Mouse (Mus musculus) layer of hippocampus, adult 2 months (tissue): ENCODE measurements around the gene Kif1b. TPM values are rescaled to one million over a fixed set of nuclear protein-coding genes. Genes with fewer than 3 reads are reported as not detected.

ENCODE experiments used
- DNase-seq, 2 experiments: peaks; one replicate each; pipeline ENCODE4 v3.0.0; 2022; ENCODE audit warnings: low spot score in 2 of 2
- H3K27ac ChIP-seq: fragments of 200-600 bp; 2 replicates; pipeline ENCODE4 v1.8.1; 2022
- H3K4me3 ChIP-seq: fragments of 200-600 bp; 2 replicates; pipeline ENCODE4 v1.8.1; 2022; ENCODE audit warnings: mild to moderate bottlenecking
- CTCF ChIP-seq: fragments of 200-600 bp; conservative IDR thresholded peaks from 2 replicates; pipeline ENCODE4 v1.8.1; 2022; ENCODE audit warnings: antibody characterized with exemption, mild to moderate bottlenecking, moderate library complexity
- total RNA-seq, 2 experiments: library from RNA; stranded (reverse); gene quantifications; 2 replicates each; pipeline ENCODE4 v1.2.3; 2021

The Kif1b gene
- total RNA-seq, 2 experiments from 2014 or later: 403 to 414 TPM

- Histone ChIP-seq H3K4me3 (peak overlapping the region; percentile 92), H3K27ac (peak overlapping the region; percentile 99)
- TF ChIP-seq CTCF: no peak
- DNase-seq: peak; percentile 64 to 77
Measured at GRCm38 (mm10) chr4:149306712-149307595, 539 bp downstream of the Kif1b start.

GRCm38 (mm10) chr4:149305761-149306711, 1.5 kb downstream of the Kif1b start:
- peak; percentile 28; the same call in 1 of the 2 replicates for TF ChIP-seq CTCF
- no peak for DNase-seq
- peak overlapping the region; percentile 92 for H3K4me3 ChIP-seq
- peak overlapping the region; percentile 99 for H3K27ac ChIP-seq

DNA sequence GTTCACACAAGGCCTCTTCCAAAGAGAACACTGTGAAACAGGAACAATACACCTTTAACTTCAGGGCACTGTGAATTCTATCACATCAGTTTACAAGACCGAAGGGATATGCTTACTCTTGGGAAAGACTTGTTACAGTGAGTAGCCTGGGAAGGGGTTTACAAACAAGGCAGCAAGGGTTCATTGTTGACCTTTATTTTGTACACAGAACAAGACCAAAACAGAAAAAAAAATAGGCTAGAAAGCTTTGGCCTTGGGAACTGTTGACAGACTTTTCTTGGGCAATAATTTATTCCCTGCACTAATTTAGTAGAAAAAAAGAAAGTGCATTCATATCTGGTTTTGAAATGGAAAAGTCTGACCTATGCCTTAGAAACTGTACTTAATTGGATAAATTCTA, 3.0 kb downstream of the Kif1b start:
- H3K4me3 ChIP-seq: peak overlapping the region; percentile 92; the same call in 1 of the 2 replicates
- DNase-seq: no peak
- H3K27ac ChIP-seq: peak overlapping the region; percentile 99
- no peak for TF ChIP-seq CTCF

- Histone ChIP-seq H3K27ac (peak overlapping the region; percentile 99), H3K4me3 (peak overlapping the region; percentile 37)
- no peak for DNase-seq
- TF ChIP-seq CTCF: no peak
Measured at GRCm38 (mm10) chr4:149303502-149303901, 4.0 kb downstream of the Kif1b start.

DNA sequence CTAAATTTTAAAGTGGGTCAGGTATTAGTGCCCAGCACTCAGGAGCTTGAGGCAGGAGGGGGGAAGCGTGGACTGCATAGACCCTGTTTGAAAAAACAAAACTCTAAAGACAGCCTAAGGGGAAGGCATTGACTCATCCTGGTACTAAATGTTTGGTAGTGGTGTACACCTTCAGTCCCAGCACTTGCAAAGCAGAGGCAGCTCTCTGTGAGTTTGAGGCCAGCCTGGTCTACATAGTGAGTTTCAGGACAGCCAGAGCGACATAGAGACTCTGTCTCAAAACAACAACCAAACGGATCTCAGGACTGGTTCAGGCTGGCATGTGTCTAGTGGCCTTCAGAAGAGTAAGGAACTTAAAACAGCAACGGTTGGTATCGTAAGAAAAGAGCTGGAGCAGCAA, 4.7 kb downstream of the Kif1b start:
- DNase-seq: no peak
- peak overlapping the region; percentile 37 for H3K4me3 ChIP-seq

GRCm38 (mm10) chr4:149302136-149302535, 5.4 kb downstream of the Kif1b start:
- H3K27ac ChIP-seq: peak overlapping the region; percentile 99; the same call in 1 of the 2 replicates
- no peak overlapping the region for H3K4me3 ChIP-seq
- no peak for DNase-seq
- no peak for TF ChIP-seq CTCF

More for the DNA sequence above, 4.7 kb downstream of the Kif1b start:
- peak overlapping the region; percentile 99; the same call in 1 of the 2 replicates for H3K27ac ChIP-seq
- no peak for TF ChIP-seq CTCF

DNA sequence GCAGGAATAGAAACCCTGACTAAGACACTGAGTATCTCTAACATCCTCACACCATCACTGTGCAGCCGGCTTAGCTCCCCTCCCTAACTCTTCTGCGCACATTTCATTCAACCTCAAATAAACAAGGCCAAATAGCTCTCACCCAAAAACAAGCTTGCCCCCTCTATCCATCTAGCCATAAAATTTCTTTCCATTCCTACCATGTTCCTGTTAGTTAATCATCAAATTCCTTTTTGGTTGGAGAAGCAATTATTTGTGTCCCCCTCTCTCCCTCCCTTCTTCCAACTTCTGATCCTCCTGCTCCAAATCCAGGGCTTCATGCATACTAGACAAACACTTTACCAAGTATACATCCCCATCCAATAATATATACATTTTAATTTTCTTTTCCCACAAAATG, 11.0 kb downstream of the Kif1b start:
- Histone ChIP-seq H3K4me3 (no peak overlapping the region), H3K27ac (no peak overlapping the region)
- TF ChIP-seq CTCF: no peak
- no peak for DNase-seq

DNA sequence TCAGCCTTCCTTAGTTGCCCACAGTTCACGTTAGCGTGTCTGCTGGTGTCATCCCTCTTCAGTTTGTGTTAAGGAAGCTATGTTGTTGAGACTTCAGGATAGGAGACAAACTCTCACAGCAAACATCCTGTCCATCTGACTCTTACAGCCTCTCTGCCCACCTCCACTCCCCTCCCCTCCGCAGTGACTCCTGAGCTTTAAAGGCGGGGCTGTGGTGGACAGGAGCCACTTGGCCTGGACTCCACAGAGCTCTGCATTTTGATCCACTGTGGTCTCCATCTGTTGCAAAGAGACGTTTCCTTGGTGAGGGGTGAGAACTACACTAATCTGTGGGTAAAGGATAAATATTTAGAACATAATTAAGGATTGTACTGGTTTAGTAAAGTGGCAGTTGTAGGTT, 14.5 kb downstream of the Kif1b start:
- TF ChIP-seq CTCF: no peak
- no peak for DNase-seq
- Histone ChIP-seq H3K27ac (peak overlapping the region; percentile 36; the same call in 1 of the 2 replicates), H3K4me3 (no peak overlapping the region)

- Histone ChIP-seq H3K27ac (peak overlapping the region; percentile 28; the same call in 1 of the 2 replicates), H3K4me3 (no peak overlapping the region)
- no peak for TF ChIP-seq CTCF
- DNase-seq: no peak
Measured at GRCm38 (mm10) chr4:149291061-149291460, 16.4 kb downstream of the Kif1b start.

DNA sequence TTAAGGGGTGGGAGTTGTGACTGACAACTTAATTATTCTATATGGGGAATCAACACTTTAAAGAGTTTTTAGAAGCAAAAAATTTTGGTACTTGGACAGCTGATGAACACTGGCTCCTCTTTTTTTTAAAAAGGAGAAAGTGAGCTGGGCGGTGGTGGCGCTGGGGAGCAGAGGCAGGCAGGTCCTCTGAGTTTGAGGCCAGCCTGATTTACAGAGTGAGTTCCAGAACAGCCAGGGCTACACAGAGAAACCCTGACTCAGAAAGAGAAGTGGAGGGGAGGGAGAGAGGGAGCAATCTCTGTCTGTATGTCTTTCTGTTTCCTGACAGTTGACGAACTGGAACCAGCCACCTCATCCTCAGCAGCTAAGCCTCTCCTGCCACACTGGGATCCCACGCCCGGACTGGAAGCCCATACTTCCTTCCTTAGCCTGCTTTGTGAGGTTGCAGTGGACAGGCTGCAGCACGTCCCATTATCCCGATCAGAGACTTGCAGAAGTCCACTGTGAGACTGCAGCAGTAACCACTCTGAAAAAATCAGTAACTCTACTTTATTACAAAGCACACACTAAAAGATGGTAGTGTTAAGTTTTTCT, 17.2 kb downstream of the Kif1b start:
- no peak for DNase-seq
- TF ChIP-seq CTCF: no peak
- no peak overlapping the region for H3K27ac ChIP-seq
- H3K4me3 ChIP-seq: no peak overlapping the region

DNA sequence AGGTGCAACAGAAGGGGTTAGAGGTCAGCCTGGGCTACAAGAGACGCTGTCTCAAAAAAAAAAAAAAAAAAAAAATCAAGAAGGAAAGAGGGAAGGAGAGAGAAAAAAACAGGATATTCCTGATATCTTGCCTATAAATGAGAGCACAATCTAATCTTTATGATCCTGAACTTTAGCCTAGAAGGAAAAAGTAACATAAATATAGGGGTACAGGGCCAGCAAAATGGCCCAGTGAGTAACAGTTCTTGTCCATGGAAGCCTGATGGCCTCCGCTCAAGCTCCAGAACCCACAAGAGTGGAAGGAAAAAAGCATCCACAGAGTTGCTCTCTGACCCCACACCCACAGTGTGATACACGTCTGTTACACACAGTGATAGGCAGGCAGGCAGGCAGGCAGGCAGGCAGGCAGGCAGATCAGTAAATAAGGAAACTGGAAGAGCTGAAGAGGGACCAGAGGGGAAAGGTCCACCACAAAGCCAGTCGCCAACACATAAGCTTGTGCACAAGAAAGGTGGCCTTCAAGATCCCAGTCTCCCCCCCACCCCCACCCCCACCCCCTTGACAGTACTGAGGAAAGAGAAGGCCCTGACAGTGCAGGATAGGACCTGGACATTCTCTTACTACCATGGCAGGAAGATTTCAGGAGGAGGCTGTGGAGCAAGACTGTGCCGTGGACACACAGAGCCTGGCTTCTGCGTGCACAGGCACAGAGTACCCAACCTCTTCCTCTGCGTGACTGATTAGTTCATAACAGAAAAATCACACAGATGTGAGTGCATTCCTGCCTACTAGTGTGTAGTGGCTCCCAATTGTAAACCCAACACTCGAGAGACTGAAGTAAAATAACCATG, 21.0 kb downstream of the Kif1b start:
- Histone ChIP-seq H3K27ac (peak overlapping the region; percentile 70; the same call in 1 of the 2 replicates), H3K4me3 (no peak overlapping the region)
- no peak for TF ChIP-seq CTCF
- no peak for DNase-seq
